Mouse (Mus musculus) stomach, postnatal 0 days (tissue): ENCODE data around the gene Tbc1d24.

Experiments
- CTCF ChIP-seq: IDR thresholded peaks from 2 replicates; pipeline ENCODE4 v1.5.1; 2016; ENCODE audit warnings: antibody characterized with exemption, low read depth, mild to moderate bottlenecking, moderate library complexity
- EP300 ChIP-seq: optimal IDR thresholded peaks from 2 replicates; pipeline ENCODE3; 2016; ENCODE audit warnings: antibody characterized with exemption

DNA sequence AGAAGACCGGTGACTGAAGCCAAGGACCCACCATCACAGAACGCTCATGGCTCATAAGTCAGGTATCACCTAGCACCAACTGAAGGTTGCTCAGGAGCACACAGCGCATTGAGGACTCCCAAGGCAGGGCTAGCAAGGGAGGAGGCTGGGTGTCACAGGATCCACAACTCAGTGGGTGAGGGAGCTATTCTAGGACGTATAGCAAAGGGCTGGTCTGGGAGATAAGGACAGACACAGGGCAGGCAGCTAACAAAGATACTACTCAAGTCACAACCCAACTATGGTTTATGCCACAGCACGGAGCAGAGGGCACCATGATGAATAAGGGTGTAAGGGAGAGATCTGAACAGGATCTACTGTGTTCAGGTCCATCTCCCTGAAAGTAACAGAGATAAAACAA, 20.5 kb upstream of the Tbc1d24 start:
- no peak for TF ChIP-seq CTCF
- no peak for TF ChIP-seq EP300
